Mouse (Mus musculus): Measurements from ENCODE around the gene Fam53a.

Gene Fam53a

GRCm38 (mm10) chr5:33632526-33632925 is 3.1 kb upstream of the Fam53a start:
- no peak for DNase-seq (ENCODE audit: low spot score in 2 of 2)

GRCm38 (mm10) chr5:33630615-33631014 is 1.2 kb upstream of the Fam53a start:
- DNase-seq (ENCODE audit: low spot score in 2 of 2): no peak

- DNase-seq (ENCODE audit: low spot score in 2 of 2): peak in 1 of 2 experiments; percentile 44
Observed at GRCm38 (mm10) chr5:33630061-33630460, 626 bp upstream of the Fam53a start.

GRCm38 (mm10) chr5:33628820-33629300 is 575 bp downstream of the Fam53a start:
- DNase-seq (ENCODE audit: low spot score in 2 of 2): no peak

- no peak for DNase-seq (ENCODE audit: low spot score in 2 of 2)
Observed at GRCm38 (mm10) chr5:33627968-33628367, 1.5 kb downstream of the Fam53a start.

- no peak for DNase-seq (ENCODE audit: low spot score in 2 of 2)
Observed at GRCm38 (mm10) chr5:33623766-33624165, 5.7 kb downstream of the Fam53a start.

- DNase-seq (ENCODE audit: low spot score in 2 of 2): no peak
Observed at GRCm38 (mm10) chr5:33622671-33623070, 6.8 kb downstream of the Fam53a start.

GRCm38 (mm10) chr5:33614391-33614790 is 15.0 kb downstream of the Fam53a start:
- no peak for DNase-seq (ENCODE audit: low spot score in 2 of 2)

GRCm38 (mm10) chr5:33611795-33612194 is 17.6 kb downstream of the Fam53a start:
- DNase-seq (ENCODE audit: low spot score in 2 of 2): no peak

GRCm38 (mm10) chr5:33609226-33609625 is 20.2 kb downstream of the Fam53a start:
- DNase-seq (ENCODE audit: low spot score in 2 of 2): no peak

- no peak for DNase-seq (ENCODE audit: low spot score in 2 of 2)
Observed at GRCm38 (mm10) chr5:33607434-33607833, 22.0 kb downstream of the Fam53a start.

- DNase-seq (ENCODE audit: low spot score in 2 of 2): no peak
Observed at GRCm38 (mm10) chr5:33606631-33607030, 22.8 kb downstream of the Fam53a start.

- DNase-seq (ENCODE audit: low spot score in 2 of 2): no peak
Observed at GRCm38 (mm10) chr5:33605314-33605713, 24.1 kb downstream of the Fam53a start.

GRCm38 (mm10) chr5:33593620-33594019 is 35.8 kb downstream of the Fam53a start:
- DNase-seq (ENCODE audit: low spot score in 2 of 2): no peak

GRCm38 (mm10) chr5:33589221-33589888 is 40.1 kb downstream of the Fam53a start:
- peak in 1 of 2 experiments; percentile 61 for DNase-seq (ENCODE audit: low spot score in 2 of 2)

GRCm38 (mm10) chr5:33588066-33588465 is 41.4 kb downstream of the Fam53a start:
- no peak for DNase-seq (ENCODE audit: low spot score in 2 of 2)

GRCm38 (mm10) chr5:33587498-33588058 is 41.9 kb downstream of the Fam53a start:
- DNase-seq (ENCODE audit: low spot score in 2 of 2): no peak

- DNase-seq (ENCODE audit: low spot score in 2 of 2): no peak
Observed at GRCm38 (mm10) chr5:33580336-33580735, 49.1 kb downstream of the Fam53a start.

GRCm38 (mm10) chr5:33574207-33574606 is 55.2 kb downstream of the Fam53a start:
- DNase-seq (ENCODE audit: low spot score in 2 of 2): no peak

GRCm38 (mm10) chr5:33565886-33566285 is 63.5 kb downstream of the Fam53a start:
- no peak for DNase-seq (ENCODE audit: low spot score in 2 of 2)

- DNase-seq (ENCODE audit: low spot score in 2 of 2): no peak
Observed at GRCm38 (mm10) chr5:33556277-33556995, 73.0 kb downstream of the Fam53a start.

Data from left cerebral cortex, adult 9 months (tissue).